Mouse (Mus musculus) CH12.LX (cell line): ENCODE measurements around the gene Pak4. TPM values are rescaled to one million over a fixed set of nuclear protein-coding genes. Genes with fewer than 3 reads are reported as not detected.

Experiments
- DNase-seq: peaks from one replicate; pipeline ENCODE4 v3.0.0-alpha.2; 2013; ENCODE audit errors: extremely low read depth
- H3K27ac ChIP-seq: 2 replicates; pipeline ENCODE4 v1.5.1; 2012; ENCODE audit warnings: low read depth, mild to moderate bottlenecking, control low read depth, moderate library complexity; ENCODE audit not compliant: insufficient read depth
- H3K27me3 ChIP-seq: replicated peaks from 2 replicates; pipeline ENCODE3; 2012; ENCODE audit warnings: inconsistent platforms
- H3K36me3 ChIP-seq, 2 experiments: replicated peaks in 1 of 2; 2 replicates each; pipeline versions ENCODE3 to v1.6.1; 2012; ENCODE audit warnings: inconsistent platforms in 1 of 2, low read length in 1 of 2, mild to moderate bottlenecking in 1 of 2, mixed read lengths in 1 of 2, moderate library complexity in 1 of 2; ENCODE audit not compliant: control insufficient read depth in 1 of 2, insufficient read depth in 1 of 2
- H3K4me1 ChIP-seq, 2 experiments: 2 replicates each; pipeline ENCODE4 v1.6.1; 2012; ENCODE audit warnings: inconsistent platforms in 1 of 2, moderate library complexity in 1 of 2; ENCODE audit not compliant: insufficient read depth in 2 of 2, control insufficient read depth in 1 of 2
- H3K4me2 ChIP-seq: 2 replicates; pipeline ENCODE4 v1.6.1; 2012; ENCODE audit warnings: low read depth, mild to moderate bottlenecking, control low read depth; ENCODE audit not compliant: poor library complexity, insufficient read depth, severe bottlenecking
- H3K4me3 ChIP-seq, 3 experiments: fragments of 150-350 bp in 1 of 3; sonication (generic) in 1 of 3; replicated peaks in 1 of 3; 2 replicates each; pipeline versions ENCODE3 to v1.5.1; 2011 to 2012; ENCODE audit warnings: low read depth in 2 of 3, low read length in 2 of 3, mild to moderate bottlenecking in 2 of 3, moderate library complexity in 2 of 3, control low read depth in 1 of 3, improper control_type of control experiment in 1 of 3, inconsistent platforms in 1 of 3, mixed read lengths in 1 of 3; ENCODE audit not compliant: poor library complexity in 1 of 3
- H3K79me2 ChIP-seq: replicated peaks from 2 replicates; pipeline ENCODE4 v1.6.1; 2012; ENCODE audit warnings: mild to moderate bottlenecking, moderate library complexity; ENCODE audit not compliant: control insufficient read depth, poor library complexity, insufficient read depth, severe bottlenecking; ENCODE audit errors: extremely low read depth
- H3K9ac ChIP-seq: 2 replicates; pipeline ENCODE4 v1.6.1; 2012; ENCODE audit warnings: low read depth, mild to moderate bottlenecking, control low read depth, moderate library complexity; ENCODE audit not compliant: insufficient read depth
- H3K9me3 ChIP-seq: replicated peaks from 2 replicates; pipeline ENCODE3; 2012; ENCODE audit warnings: low read length, inconsistent platforms, mixed read lengths
- BHLHE40 ChIP-seq: IDR thresholded peaks from 2 replicates; pipeline ENCODE4 v1.6.1; 2011; ENCODE audit warnings: mild to moderate bottlenecking, low read depth, low read length, improper control_type of control experiment
- CHD1 ChIP-seq: IDR thresholded peaks from 2 replicates; pipeline ENCODE4 v1.6.1; 2012; ENCODE audit warnings: low read depth, low read length, improper control_type of control experiment, inconsistent platforms
- CHD2 ChIP-seq: IDR thresholded peaks from 2 replicates; pipeline ENCODE4 v1.6.1; 2011; ENCODE audit warnings: low read length, improper control_type of control experiment
- CTCF ChIP-seq, 2 experiments: IDR thresholded peaks in 1 of 2; conservative IDR thresholded peaks in 1 of 2; 2 replicates each; pipeline ENCODE4 v1.5.1; 2011 to 2012; ENCODE audit warnings: low read depth in 2 of 2, low read length in 2 of 2, improper control_type of control experiment in 1 of 2, inconsistent platforms in 1 of 2, mild to moderate bottlenecking in 1 of 2, moderate library complexity in 1 of 2
- E2F4 ChIP-seq: IDR thresholded peaks from 2 replicates; pipeline ENCODE4 v1.6.1; 2011; ENCODE audit warnings: low read depth, low read length, improper control_type of control experiment; ENCODE audit not compliant: insufficient replicate concordance
- ELF1 ChIP-seq: IDR thresholded peaks from 2 replicates; pipeline ENCODE4 v1.6.1; 2014; ENCODE audit warnings: low read depth, mild to moderate bottlenecking, inconsistent platforms, low read length, improper control_type of control experiment
- ETS1 ChIP-seq: conservative IDR thresholded peaks from 2 replicates; pipeline ENCODE4 v1.6.1; 2012; ENCODE audit warnings: low read depth, mild to moderate bottlenecking, inconsistent platforms, low read length, improper control_type of control experiment, moderate library complexity
- GABPA ChIP-seq: IDR thresholded peaks from 2 replicates; pipeline ENCODE4 v1.6.1; 2012; ENCODE audit warnings: low read depth, low read length, improper control_type of control experiment, inconsistent platforms; ENCODE audit not compliant: insufficient replicate concordance
- HCFC1 ChIP-seq: IDR thresholded peaks from 2 replicates; pipeline ENCODE4 v1.6.1; 2012; ENCODE audit warnings: low read depth, mild to moderate bottlenecking, inconsistent platforms, low read length, improper control_type of control experiment
- IRF4 ChIP-seq: IDR thresholded peaks from 2 replicates; pipeline ENCODE4 v1.6.1; 2014; ENCODE audit warnings: low read depth, mild to moderate bottlenecking, inconsistent platforms, low read length, improper control_type of control experiment
- JUND ChIP-seq: conservative IDR thresholded peaks from 2 replicates; pipeline ENCODE4 v1.6.1; 2011; ENCODE audit warnings: low read depth, low read length, improper control_type of control experiment
- KAT2A ChIP-seq: IDR thresholded peaks from 2 replicates; pipeline ENCODE4 v1.6.1; 2012; ENCODE audit warnings: low read length, improper control_type of control experiment, inconsistent platforms; ENCODE audit not compliant: insufficient replicate concordance
- MAX ChIP-seq: IDR thresholded peaks from 2 replicates; pipeline ENCODE4 v1.6.1; 2011; ENCODE audit warnings: low read length, improper control_type of control experiment
- MAZ ChIP-seq: IDR thresholded peaks from 2 replicates; pipeline ENCODE4 v1.6.1; 2012; ENCODE audit warnings: low read depth, mild to moderate bottlenecking, inconsistent platforms, low read length, improper control_type of control experiment, moderate library complexity
- MEF2A ChIP-seq: IDR thresholded peaks from 2 replicates; pipeline ENCODE4 v1.6.1; 2014; ENCODE audit warnings: low read depth, mild to moderate bottlenecking, inconsistent platforms, low read length, improper control_type of control experiment, borderline replicate concordance
- MXI1 ChIP-seq: IDR thresholded peaks from 2 replicates; pipeline ENCODE4 v1.6.1; 2011; ENCODE audit warnings: mild to moderate bottlenecking, low read depth, low read length, improper control_type of control experiment
- NELFE ChIP-seq: IDR thresholded peaks from 2 replicates; pipeline ENCODE4 v1.6.1; 2011; ENCODE audit warnings: low read depth, low read length, improper control_type of control experiment
- NRF1 ChIP-seq: IDR thresholded peaks from 2 replicates; pipeline ENCODE4 v1.6.1; 2014; ENCODE audit warnings: low read depth, mild to moderate bottlenecking, inconsistent platforms, low read length, improper control_type of control experiment, moderate library complexity
- PAX5 ChIP-seq: IDR thresholded peaks from 2 replicates; pipeline ENCODE4 v1.6.1; 2012; ENCODE audit warnings: low read length, inconsistent platforms, mixed read lengths
- POLR2A ChIP-seq: IDR thresholded peaks from 2 replicates; pipeline ENCODE4 v1.6.1; 2011; ENCODE audit warnings: low read depth, mild to moderate bottlenecking, improper control_type of control experiment, low read length
- RAD21 ChIP-seq: IDR thresholded peaks from 2 replicates; pipeline ENCODE4 v1.6.1; 2011; ENCODE audit warnings: low read depth, mild to moderate bottlenecking, low read length, improper control_type of control experiment, moderate library complexity
- RCOR1 ChIP-seq: conservative IDR thresholded peaks from 2 replicates; pipeline ENCODE4 v1.6.1; 2012; ENCODE audit warnings: low read depth, mild to moderate bottlenecking, inconsistent platforms, low read length, improper control_type of control experiment
- SIN3A ChIP-seq: IDR thresholded peaks from 2 replicates; pipeline ENCODE4 v1.6.1; 2012; ENCODE audit warnings: low read length, improper control_type of control experiment, inconsistent platforms
- TBP ChIP-seq: conservative IDR thresholded peaks from 2 replicates; pipeline ENCODE4 v1.6.1; 2011; ENCODE audit warnings: low read depth, low read length, improper control_type of control experiment
- UBTF ChIP-seq: IDR thresholded peaks from 2 replicates; pipeline ENCODE4 v1.6.1; 2012; ENCODE audit warnings: low read depth, mild to moderate bottlenecking, inconsistent platforms, low read length, improper control_type of control experiment, moderate library complexity
- USF1 ChIP-seq: IDR thresholded peaks from 2 replicates; pipeline ENCODE4 v1.6.1; 2014; ENCODE audit warnings: low read depth, mild to moderate bottlenecking, inconsistent platforms, low read length, improper control_type of control experiment
- USF2 ChIP-seq: conservative IDR thresholded peaks from 2 replicates; pipeline ENCODE4 v1.6.1; 2011; ENCODE audit warnings: low read depth, low read length, improper control_type of control experiment
- ZC3H11A ChIP-seq: IDR thresholded peaks from 2 replicates; pipeline ENCODE4 v1.6.1; 2012; ENCODE audit warnings: low read depth, mild to moderate bottlenecking, inconsistent platforms, low read length, improper control_type of control experiment
- ZKSCAN1 ChIP-seq: IDR thresholded peaks from 2 replicates; pipeline ENCODE4 v1.6.1; 2012; ENCODE audit warnings: low read depth, inconsistent platforms, low read length, improper control_type of control experiment, borderline replicate concordance
- ZMIZ1 ChIP-seq: IDR thresholded peaks from 2 replicates; pipeline ENCODE4 v1.6.1; 2012; ENCODE audit warnings: low read depth, mild to moderate bottlenecking, inconsistent platforms, low read length, improper control_type of control experiment
- ZNF384 ChIP-seq: IDR thresholded peaks from 2 replicates; pipeline ENCODE4 v1.6.1; 2012; ENCODE audit warnings: low read depth, low read length, improper control_type of control experiment, inconsistent platforms
- dilution Hi-C: fragments of 300-500 bp; cut with MboI; formaldehyde crosslinking; loops from 2 replicates; pipeline ENCODE4 v1.14.3; 2020; ENCODE audit warnings: low sequenced_read_pairs; ENCODE audit not compliant: extremely low pct_unique_long_range_greater_than_20kb, extremely low pct_ligation_motif_present
- in situ Hi-C: fragments of 300-500 bp; cut with MboI; formaldehyde crosslinking; loops from 3 replicates; pipeline ENCODE4 v1.14.3; 2019; ENCODE audit warnings: low sequenced_read_pairs, low pct_ligation_motif_present, low pct_unique_long_range_greater_than_20kb, mixed read lengths
- polyA plus RNA-seq: library from polyadenylated mRNA; unstranded; fragments of >175 nt; gene quantifications from 2 replicates; pipeline ENCODE4 v1.2.1, GENCODE M21; 2012; ENCODE audit warnings: low read depth; ENCODE audit not compliant: insufficient read length
- total RNA-seq, 2 experiments: library from RNA; depleted of rRNA; stranded (reverse); fragments of 300-350 nt in 1 of 2; fragments of >200 nt in 1 of 2; gene quantifications; 2 replicates each; pipeline ENCODE4 v1.2.3; 2012 to 2014

Pak4 gene
- total and polyA plus RNA-seq, 3 experiments = 7.5 to 11.2 (median 8.3) TPM

GRCm38 (mm10) chr7:28532005-28532404, 66.0 kb downstream of the Pak4 start:
- TF ChIP-seq SIN3A = no peak
- no peak for TF ChIP-seq UBTF
- Histone ChIP-seq H3K4me3 (no peak overlapping the region), H3K27me3 (peaks cover 8% of the 10 kb centered on the region), H3K4me1 (peaks cover 4 to 26% of the 10 kb centered on the region in 2 experiments), H3K36me3 (no peaks in the 10 kb centered on the region), H3K4me2 (no peak overlapping the region), H3K79me2 (no peaks in the 10 kb centered on the region), H3K9ac (no peak overlapping the region), H3K27ac (no peak overlapping the region), H3K9me3 (no peaks in the 10 kb centered on the region)
- dilution Hi-C loops (no loop called here), in situ Hi-C loops (loop anchor here (5.0 kb wide), 2 partner anchors 35 to 95 kb away; partner anchors contain the start of gene Gmfg)
- no peak for DNase-seq

GRCm38 (mm10) chr7:28527922-28528719, 69.9 kb downstream of the Pak4 start:
- Histone ChIP-seq H3K4me3 (no peak overlapping the region), H3K27me3 (peaks cover 12% of the 10 kb centered on the region), H3K79me2 (no peaks in the 10 kb centered on the region), H3K4me1 (peaks cover under 1 to 15% of the 10 kb centered on the region in 2 experiments), H3K9me3 (no peaks in the 10 kb centered on the region), H3K36me3 (no peaks in the 10 kb centered on the region), H3K27ac (no peak overlapping the region), H3K9ac (no peak overlapping the region), H3K4me2 (peak overlapping the region; percentile 74)
- dilution Hi-C loops = no loop called here
- in situ Hi-C loops = no loop called here
- peak; percentile 86 for DNase-seq
- TF ChIP-seq NRF1 = no peak
- TF ChIP-seq POLR2A = peak; percentile 48; the same call in 1 of the 2 replicates
- no peak for TF ChIP-seq TBP
- no peak for TF ChIP-seq KAT2A
- no peak for TF ChIP-seq ELF1
- 0 out of 2 replicates have a peak, but pooled peaks have one; percentile 26 for TF ChIP-seq MXI1
- no peak for TF ChIP-seq ZMIZ1
- TF ChIP-seq HCFC1 = no peak
- TF ChIP-seq MAX = peak; percentile 57; the same call in 1 of the 2 replicates
- 0 out of 2 replicates have a peak, but pooled peaks have one; percentile 1 for TF ChIP-seq MAZ
- no peak for TF ChIP-seq RCOR1
- TF ChIP-seq IRF4 = no peak; the same call in 1 of the 2 replicates
- no peak for TF ChIP-seq MEF2A
- TF ChIP-seq ZC3H11A = peak; percentile 65; the same call in 1 of the 2 replicates
- TF ChIP-seq USF1 = peak; percentile 41
- peak; percentile 38; the same call in 1 of the 2 replicates for TF ChIP-seq NELFE
- TF ChIP-seq CHD1 = no peak
- peak; percentile 82 for TF ChIP-seq CHD2
- TF ChIP-seq SIN3A = no peak
- TF ChIP-seq RAD21 = peak; percentile 89
- no peak for TF ChIP-seq PAX5
- no peak for TF ChIP-seq USF2
- TF ChIP-seq GABPA = no peak
- TF ChIP-seq JUND = 0 out of 2 replicates have a peak, but pooled peaks have one; percentile 9
- TF ChIP-seq ETS1 = no peak
- no peak for TF ChIP-seq ZKSCAN1
- peak; percentile 43 to 96; a peak in 3 of 4 replicates for TF ChIP-seq CTCF (conservative IDR thresholded peaks at IDR 0.05 in 1 of 2, IDR thresholded peaks at IDR 0.05 in 1 of 2; ENCODE audit: low read depth in 2 of 2, low read length in 2 of 2)
- TF ChIP-seq BHLHE40 = peak; percentile 67
- TF ChIP-seq UBTF = no peak
- no peak for TF ChIP-seq ZNF384
- no peak for TF ChIP-seq E2F4
